Mouse (Mus musculus) liver, adult 2 months (tissue): ENCODE measurements at regions not wholly inside any gene's neighbourhood (a gene's known extent, or its start where the extent isn't known, plus 50 kb on each side); places are given as distances from the start of the nearest gene placed in this dataset.

Experiments used
- DNase-seq: peaks from one replicate; pipeline ENCODE4 v3.0.0-alpha.2; 2011; ENCODE audit warnings: low read depth, low spot score; ENCODE audit errors: extremely low read depth
- H3K27ac ChIP-seq: fragments of 200-500 bp; replicated peaks from 2 replicates; pipeline ENCODE4 v1.5.1; 2012; ENCODE audit warnings: low read depth, mild to moderate bottlenecking, control low read depth, inconsistent platforms, low read length; ENCODE audit not compliant: insufficient read depth
- H3K27me3 ChIP-seq: fragments of 200-500 bp; 2 replicates; pipeline ENCODE4 v1.6.1; 2012; ENCODE audit warnings: mild to moderate bottlenecking, moderate library complexity, low read length, inconsistent platforms; ENCODE audit not compliant: control insufficient read depth, insufficient read depth
- H3K36me3 ChIP-seq: fragments of 200-500 bp; 2 replicates; pipeline ENCODE4 v1.6.1; 2012; ENCODE audit warnings: low read length, inconsistent platforms; ENCODE audit not compliant: control insufficient read depth, insufficient read depth
- H3K4me1 ChIP-seq: fragments of 200-500 bp; 2 replicates; pipeline ENCODE4 v1.6.1; 2011; ENCODE audit warnings: low read length; ENCODE audit not compliant: control insufficient read depth, insufficient read depth
- H3K4me3 ChIP-seq: fragments of 200-500 bp; 2 replicates; pipeline ENCODE4 v1.5.1; 2011; ENCODE audit warnings: low read depth, mild to moderate bottlenecking, control low read depth, low read length, moderate library complexity; ENCODE audit not compliant: insufficient read depth
- H3K79me2 ChIP-seq: fragments of 200-500 bp; 2 replicates; pipeline ENCODE4 v1.6.1; 2012; ENCODE audit warnings: inconsistent platforms, mild to moderate bottlenecking, low read length, moderate library complexity; ENCODE audit not compliant: control insufficient read depth, insufficient read depth
- H3K9ac ChIP-seq: fragments of 200-500 bp; 2 replicates; pipeline ENCODE4 v1.6.1; 2012; ENCODE audit warnings: low read depth, mild to moderate bottlenecking, control low read depth, inconsistent platforms, low read length
- CTCF ChIP-seq: fragments of 200-500 bp; IDR thresholded peaks from 2 replicates; pipeline ENCODE4 v1.5.1; 2011; ENCODE audit warnings: low read depth, low read length, control low read depth
- POLR2A ChIP-seq: fragments of 200-500 bp; IDR thresholded peaks from 2 replicates; pipeline ENCODE4 v1.6.1; 2011; ENCODE audit warnings: low read length, control low read depth; ENCODE audit not compliant: insufficient read depth; ENCODE audit errors: extremely low read depth
- WGBS: fragments of 180-500 bp; shearing (Covaris S2); methylation state at CpG from one replicate; pipeline ENCODE4 v1.1.7; 2018; 5-methylcytosine and 5-hydroxymethylcytosine counted together

DNA sequence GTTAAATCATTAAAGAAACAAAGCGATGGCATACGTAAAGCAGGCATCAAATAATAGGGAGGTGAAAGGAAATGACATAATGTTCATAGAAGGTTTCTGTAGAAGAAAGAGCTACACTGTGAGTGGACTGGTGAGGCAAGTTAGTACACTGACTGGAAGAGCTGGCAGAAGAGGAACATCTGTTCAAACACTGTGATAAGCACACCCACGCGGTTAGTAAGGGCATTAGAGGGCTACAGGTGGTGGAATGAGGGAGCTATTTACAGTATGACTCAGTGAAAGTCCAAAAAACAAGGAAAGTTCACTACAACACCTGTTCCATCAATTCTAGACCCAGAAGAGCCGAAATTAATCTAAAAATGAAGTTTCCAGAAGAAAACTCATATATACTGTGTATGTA lies 335.1 kb upstream of the Gm11114 start:
- Histone ChIP-seq H3K4me1 (no peaks in the 10 kb centered on the region), H3K9ac (no peak overlapping the region), H3K27me3 (no peaks in the 10 kb centered on the region), H3K27ac (no peak overlapping the region), H3K4me3 (no peak overlapping the region), H3K79me2 (no peaks in the 10 kb centered on the region), H3K36me3 (no peaks in the 10 kb centered on the region)
- DNase-seq, result no peak
- WGBS, result 51% methylated on average over 5 of the region's 5 CpGs
- TF ChIP-seq CTCF (no peak), POLR2A (no peak)

DNA sequence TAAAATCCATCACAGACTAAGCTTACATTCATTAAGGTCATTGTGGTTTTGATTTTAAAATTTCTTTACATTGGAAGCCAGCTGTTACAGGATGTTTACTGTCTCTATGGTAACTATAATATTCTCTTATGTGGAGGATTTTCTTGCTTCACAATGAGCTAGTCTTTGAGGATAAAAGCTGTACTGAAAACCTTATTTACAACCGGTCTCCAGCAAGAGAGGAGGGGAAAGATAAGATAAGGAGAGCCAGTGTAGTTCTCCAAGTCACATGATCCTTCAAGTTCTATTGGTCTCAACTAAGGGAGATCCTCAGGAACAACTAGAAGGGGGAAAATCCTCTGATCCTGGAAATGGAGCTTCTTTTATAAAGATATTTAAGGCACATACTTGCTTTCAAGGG lies 309.2 kb upstream of the Gm11114 start:
- Histone ChIP-seq H3K27me3 (no peaks in the 10 kb centered on the region), H3K27ac (no peak overlapping the region), H3K79me2 (no peaks in the 10 kb centered on the region), H3K36me3 (no peaks in the 10 kb centered on the region), H3K9ac (no peak overlapping the region), H3K4me3 (no peak overlapping the region), H3K4me1 (no peaks in the 10 kb centered on the region)
- TF ChIP-seq POLR2A (no peak), CTCF (no peak)
- WGBS, result 36% methylated on average over 1 of the region's 1 CpGs
- no peak for DNase-seq

DNA sequence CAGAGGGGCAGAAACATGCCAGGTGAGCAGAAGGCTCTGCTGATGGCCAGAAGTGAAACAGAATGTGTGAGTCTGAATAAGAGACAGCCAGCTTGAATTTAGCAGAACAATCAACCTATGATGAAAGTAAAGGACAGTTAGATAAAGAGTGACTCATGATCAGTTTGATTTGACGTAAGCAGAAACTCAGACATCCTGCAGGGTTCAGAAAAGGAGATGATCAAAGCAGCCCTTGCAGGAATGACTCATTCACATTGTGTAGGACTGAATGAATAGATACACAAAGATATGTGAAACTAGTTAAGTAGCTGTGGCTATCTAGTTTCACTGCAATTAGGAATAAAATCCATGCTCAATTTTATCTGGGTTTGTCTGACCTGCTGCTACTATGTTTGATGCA lies 301.2 kb upstream of the Gm11114 start:
- Histone ChIP-seq H3K27me3 (no peaks in the 10 kb centered on the region), H3K36me3 (no peaks in the 10 kb centered on the region), H3K27ac (no peak overlapping the region), H3K4me3 (no peak overlapping the region), H3K79me2 (no peaks in the 10 kb centered on the region), H3K9ac (no peak overlapping the region), H3K4me1 (no peaks in the 10 kb centered on the region)
- TF ChIP-seq POLR2A (no peak), CTCF (no peak)
- 86% methylated on average over 1 of the region's 1 CpGs for WGBS
- DNase-seq, result no peak

DNA sequence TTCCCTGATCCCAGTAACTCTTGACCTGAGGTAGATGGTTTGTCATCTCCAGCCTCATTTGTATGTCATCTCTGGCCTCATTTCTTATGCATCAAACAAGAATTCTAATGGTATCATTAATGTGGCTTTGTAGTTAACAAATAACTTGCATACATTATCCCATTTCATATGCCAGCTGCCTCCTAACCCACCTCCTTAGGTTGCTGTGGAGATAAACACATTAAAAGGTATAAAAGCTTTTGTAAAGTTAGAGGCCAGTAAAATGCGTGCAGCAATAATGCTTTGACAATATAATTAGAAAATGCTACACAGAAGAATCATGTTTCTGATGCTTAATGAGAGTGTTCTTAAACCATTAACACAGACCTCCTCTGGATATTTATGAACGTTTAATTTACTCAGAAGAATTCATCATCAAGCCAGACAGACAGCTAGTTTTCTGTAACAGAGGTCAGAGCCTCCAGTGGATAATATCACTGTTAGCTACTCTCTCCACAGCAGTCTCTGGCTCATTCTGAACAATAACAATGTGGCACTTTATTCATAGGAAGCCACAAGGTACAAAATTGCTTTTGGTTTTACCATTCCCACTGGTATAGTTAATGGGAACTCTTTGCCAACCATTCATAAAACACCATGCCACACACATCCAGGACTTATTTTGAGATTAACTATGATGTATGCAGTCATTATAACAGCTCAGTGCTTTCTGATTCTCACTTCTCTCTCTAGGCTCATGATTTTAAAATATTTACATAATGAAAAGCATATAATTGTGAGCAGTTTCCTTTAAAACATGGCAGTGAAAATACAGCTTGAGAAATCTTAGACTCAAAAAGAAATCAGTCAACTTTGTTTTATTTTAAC lies 264.2 kb upstream of the Gm11114 start:
- TF ChIP-seq CTCF, result no peak
- TF ChIP-seq POLR2A, result no peak
- no peaks in the 10 kb centered on the region for H3K4me1 ChIP-seq
- WGBS, result 85% methylated on average over 2 of the region's 2 CpGs
- no peak overlapping the region for H3K4me3 ChIP-seq
- no peaks in the 10 kb centered on the region for H3K79me2 ChIP-seq
- no peak for DNase-seq
- H3K27me3 ChIP-seq, result no peaks in the 10 kb centered on the region
- H3K9ac ChIP-seq, result no peak overlapping the region
- H3K36me3 ChIP-seq, result no peaks in the 10 kb centered on the region
- no peak overlapping the region for H3K27ac ChIP-seq

DNA sequence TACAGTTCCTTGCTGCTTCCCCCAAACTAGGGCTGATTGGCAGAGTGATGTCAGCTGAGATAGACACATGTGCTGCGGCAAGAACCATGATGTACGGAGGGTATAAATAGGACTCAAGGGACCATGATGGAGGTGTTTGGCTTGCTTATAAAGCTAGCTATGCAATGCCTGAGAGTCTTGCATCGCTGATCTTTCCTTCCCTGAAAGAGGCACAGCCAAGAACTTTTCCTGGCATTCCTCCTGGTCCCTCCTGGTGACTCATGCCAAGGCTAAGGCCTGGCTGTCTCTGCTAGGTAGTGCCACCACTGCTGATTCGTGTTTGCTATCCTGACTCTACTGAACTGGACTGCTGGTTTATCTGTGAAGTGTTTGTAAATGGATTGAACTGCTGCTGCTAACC lies 260.0 kb upstream of the Gm11114 start:
- H3K9ac ChIP-seq, result no peak overlapping the region
- H3K4me1 ChIP-seq, result no peaks in the 10 kb centered on the region
- no peak overlapping the region for H3K27ac ChIP-seq
- DNase-seq, result no peak
- H3K79me2 ChIP-seq, result no peaks in the 10 kb centered on the region
- H3K27me3 ChIP-seq, result no peaks in the 10 kb centered on the region
- 79% methylated on average over 4 of the region's 4 CpGs for WGBS
- no peak overlapping the region for H3K4me3 ChIP-seq
- TF ChIP-seq POLR2A, result no peak
- no peak for TF ChIP-seq CTCF
- H3K36me3 ChIP-seq, result no peaks in the 10 kb centered on the region

DNA sequence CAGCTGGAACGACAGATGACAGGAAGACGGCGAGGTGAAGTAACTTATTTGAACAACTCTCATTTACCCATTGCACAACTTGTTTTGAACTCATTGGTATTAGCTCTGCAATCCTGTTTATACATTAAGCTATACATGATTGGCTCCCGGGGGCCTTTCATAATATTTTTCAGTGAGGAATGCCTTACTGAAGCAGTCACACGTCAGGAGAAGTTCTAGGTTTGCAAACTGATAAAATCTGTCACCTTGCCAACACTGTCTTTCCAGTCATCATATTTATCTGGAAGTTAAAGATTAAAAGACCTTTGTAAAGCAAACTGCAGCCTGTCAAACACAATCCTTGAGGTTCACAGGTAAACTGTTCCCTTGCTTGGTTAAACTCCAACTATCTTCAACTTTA lies 232.6 kb upstream of the Gm11114 start:
- Histone ChIP-seq H3K4me3 (no peak overlapping the region), H3K36me3 (no peaks in the 10 kb centered on the region), H3K27ac (no peak overlapping the region), H3K4me1 (peaks cover 2% of the 10 kb centered on the region; the same call in 1 of the 2 replicates), H3K9ac (no peak overlapping the region), H3K79me2 (no peaks in the 10 kb centered on the region), H3K27me3 (no peaks in the 10 kb centered on the region)
- 23% methylated on average over 5 of the region's 5 CpGs for WGBS
- DNase-seq, result peak; percentile 92
- TF ChIP-seq POLR2A (no peak), CTCF (no peak)
